Mouse (Mus musculus) kidney, embryonic 16.5 days (tissue): Measurements from ENCODE around the gene Rnh1. TPM values are rescaled to one million over a fixed set of nuclear protein-coding genes. Genes with fewer than 3 reads are reported as not detected.

Experiments
- ATAC-seq: fragments of 200-750 bp; cut with Nextera tagmentation; 2 replicates; pipeline ENCODE4 v1.8.0; 2017; ENCODE audit warnings: moderate TSS enrichment; ENCODE audit not compliant: low FRiP score, low TSS enrichment
- H3K27ac ChIP-seq: fragments of 300-500 bp; sonication (generic); 2 replicates; pipeline ENCODE4 v1.5.1; 2014; ENCODE audit warnings: low read length
- H3K27me3 ChIP-seq: fragments of 300-500 bp; sonication (generic); 2 replicates; pipeline ENCODE4 v1.6.1; 2014; ENCODE audit warnings: low read length, control low read depth, mixed read lengths; ENCODE audit not compliant: insufficient read depth
- H3K36me3 ChIP-seq: fragments of 300-500 bp; sonication (generic); 2 replicates; pipeline ENCODE4 v1.6.1; 2014; ENCODE audit warnings: low read length, control low read depth, mixed read lengths; ENCODE audit not compliant: insufficient read depth
- H3K4me1 ChIP-seq: fragments of 300-500 bp; sonication (generic); 2 replicates; pipeline ENCODE4 v1.6.1; 2014; ENCODE audit warnings: low read length, control low read depth, mixed read lengths; ENCODE audit not compliant: insufficient read depth
- H3K4me2 ChIP-seq: fragments of 300-500 bp; sonication (generic); replicated peaks from 2 replicates; pipeline ENCODE4 v1.6.1; 2014; ENCODE audit warnings: low read depth, low read length
- H3K4me3 ChIP-seq: fragments of 300-500 bp; sonication (generic); 2 replicates; pipeline ENCODE4 v1.5.1; 2014; ENCODE audit warnings: mild to moderate bottlenecking, low read length
- H3K9ac ChIP-seq: fragments of 300-500 bp; sonication (generic); replicated peaks from 2 replicates; pipeline ENCODE4 v1.6.1; 2014; ENCODE audit warnings: low read length
- H3K9me3 ChIP-seq: fragments of 300-500 bp; sonication (generic); 2 replicates; pipeline ENCODE4 v1.6.1; 2016; ENCODE audit warnings: low read length, control low read depth
- WGBS: fragments of 180-500 bp; shearing (Covaris S2); extraction: QIAGEN DNeasy Blood & Tissue Kit; methylation state at CpG from one replicate; pipeline ENCODE4 v1.1.7; 2014; 5-methylcytosine and 5-hydroxymethylcytosine counted together
- polyA plus RNA-seq: library from polyadenylated mRNA; unstranded; fragments of >200 nt; fragmentation: Nextera tagmentation; extraction: Ambion mirVana; gene quantifications from 2 replicates; pipeline ENCODE4 v1.2.1, GENCODE M21; 2015

The Rnh1 gene
- 141 and 155 TPM in 2 replicates for polyA plus RNA-seq

DNA sequence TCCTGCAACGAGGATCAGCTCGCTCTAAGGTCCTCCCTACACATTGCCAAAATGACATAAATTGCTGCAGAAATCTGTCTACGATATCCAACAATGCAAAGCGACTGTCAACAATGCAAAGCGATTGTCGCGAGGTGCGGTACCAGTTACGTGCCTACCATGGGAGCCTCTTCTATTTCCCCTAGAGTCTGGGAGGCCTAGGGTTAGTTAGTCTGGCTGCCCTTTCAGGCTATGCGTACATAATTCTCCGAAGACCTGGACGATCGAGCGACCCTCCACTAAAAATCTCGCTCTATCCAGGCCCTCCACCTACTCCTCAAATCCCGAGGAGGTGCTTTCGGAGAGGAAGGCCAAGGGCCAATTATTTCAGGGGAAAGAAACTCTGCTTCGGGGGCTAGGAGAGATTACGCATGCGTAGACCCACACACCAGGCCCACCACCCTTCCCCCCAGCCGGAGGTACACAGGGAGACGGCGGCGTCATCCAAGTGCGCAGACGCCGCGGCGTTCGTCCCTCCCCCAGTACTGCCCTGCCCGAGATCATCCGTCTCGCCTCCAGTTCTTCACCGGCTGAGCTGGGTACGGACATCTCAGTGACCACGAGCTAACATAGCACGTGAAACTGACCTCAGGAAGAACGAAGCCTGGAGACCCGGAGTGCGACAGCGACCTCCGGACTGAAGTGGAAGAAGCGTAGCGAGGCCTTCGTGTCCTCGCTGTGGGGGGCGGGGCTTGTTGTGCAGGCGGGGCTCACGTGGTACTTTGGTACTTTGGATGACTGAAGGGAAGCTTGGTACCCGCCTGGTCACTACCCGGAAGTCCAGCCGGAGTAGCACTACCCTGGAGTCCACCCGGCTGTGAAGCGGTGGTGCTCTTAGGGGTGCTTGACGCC is at the start of gene Rnh1:
TSS of gene Rnh1 (minus strand) at position 742 of the 891 bp plus-strand sequence.
- Histone ChIP-seq H3K27ac (peak within 1 kb of the TSS; percentile 98), H3K9me3 (no peaks in the 10 kb centered on the region; the same call in 1 of the 2 replicates), H3K4me3 (peak within 1 kb of the TSS; percentile 66), H3K27me3 (no peaks in the 10 kb centered on the region), H3K4me2 (peak within 1 kb of the TSS; percentile 76), H3K4me1 (peaks cover 24% of the 10 kb centered on the region), H3K9ac (peak within 1 kb of the TSS; percentile 82), H3K36me3 (no peaks in the 10 kb centered on the region)
- ATAC-seq, result peak; percentile 95
- WGBS, result 3% methylated on average over 55 of the region's 55 CpGs

DNA sequence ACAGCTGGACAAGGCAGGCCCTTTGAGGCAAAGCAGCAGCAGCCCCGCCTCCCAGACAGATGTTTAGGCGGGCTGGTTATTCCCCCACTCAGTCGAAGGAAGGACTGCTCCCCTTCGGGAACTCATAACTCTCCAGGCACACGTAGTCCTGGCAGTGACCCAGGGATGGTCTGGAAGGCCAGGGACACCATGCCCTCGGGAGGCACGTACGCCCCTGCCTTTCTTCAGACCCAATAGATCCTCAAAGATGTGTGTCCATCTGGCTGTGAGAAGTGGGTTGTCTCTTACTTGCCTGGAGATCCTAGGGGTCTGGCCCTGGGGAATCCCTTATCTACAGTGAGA is 49.4 kb upstream of the Rnh1 start:
- no peak for ATAC-seq
- peak overlapping the region; percentile 51 for H3K4me3 ChIP-seq
- H3K9ac ChIP-seq, result peak overlapping the region; percentile 61
- H3K27ac ChIP-seq, result peak overlapping the region; percentile 93
- no peaks in the 10 kb centered on the region for H3K27me3 ChIP-seq
- H3K4me2 ChIP-seq, result peak overlapping the region; percentile 69
- H3K9me3 ChIP-seq, result no peaks in the 10 kb centered on the region
- H3K4me1 ChIP-seq, result peaks cover 39% of the 10 kb centered on the region
- peaks cover 23% of the 10 kb centered on the region for H3K36me3 ChIP-seq
- WGBS, result 5% methylated on average over 8 of the region's 8 CpGs

DNA sequence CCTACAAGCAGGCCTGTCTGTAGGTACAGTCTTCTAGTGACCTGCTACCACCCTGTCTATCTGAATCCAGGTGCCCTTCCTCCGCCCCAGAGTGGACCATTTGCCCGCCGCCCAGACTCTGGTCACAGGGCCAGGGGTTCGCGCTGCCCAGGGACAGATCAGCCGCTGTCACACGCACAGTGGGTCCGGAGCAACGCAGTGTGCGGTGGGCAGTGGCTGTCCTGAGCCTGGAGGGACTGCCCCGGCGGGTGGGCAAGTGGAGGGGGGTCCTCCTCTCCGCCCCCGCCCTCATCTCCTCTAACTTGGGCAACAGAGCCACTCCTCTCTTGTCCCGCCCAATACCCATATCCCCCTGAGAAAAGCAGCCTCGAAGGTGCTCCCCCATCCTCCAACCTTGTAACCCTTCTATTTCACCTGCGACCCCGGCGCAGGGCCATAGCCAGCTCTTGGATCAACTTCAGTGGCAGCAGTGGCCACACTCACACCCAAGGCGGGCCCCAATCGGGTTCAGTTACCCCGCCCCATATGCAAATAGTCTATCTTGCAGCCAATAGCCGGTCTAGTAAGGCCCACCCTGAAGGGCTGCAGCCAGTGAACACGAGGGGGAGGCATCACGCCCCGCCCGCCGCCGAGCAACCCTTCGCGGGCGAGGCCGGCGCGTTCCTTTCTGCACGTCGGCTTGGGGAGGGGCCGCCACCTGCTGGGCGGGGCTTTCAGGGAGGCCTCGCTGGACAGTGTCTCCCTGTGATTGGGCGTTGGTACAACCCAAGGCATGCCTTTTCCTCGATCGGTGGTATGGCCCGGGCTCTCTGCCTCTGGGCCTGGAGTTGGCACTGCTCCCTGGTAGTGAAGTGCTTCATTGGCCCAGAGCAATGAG is 48.8 kb upstream of the Rnh1 start:
- Histone ChIP-seq H3K27me3 (no peaks in the 10 kb centered on the region), H3K36me3 (peaks cover 23% of the 10 kb centered on the region), H3K4me2 (peak overlapping the region; percentile 69), H3K4me3 (peak overlapping the region; percentile 51), H3K9ac (peak overlapping the region; percentile 70), H3K9me3 (no peaks in the 10 kb centered on the region), H3K27ac (peak overlapping the region; percentile 93), H3K4me1 (peaks cover 45% of the 10 kb centered on the region)
- ATAC-seq, result peak; percentile 98
- WGBS, result 2% methylated on average over 41 of the region's 44 CpGs

DNA sequence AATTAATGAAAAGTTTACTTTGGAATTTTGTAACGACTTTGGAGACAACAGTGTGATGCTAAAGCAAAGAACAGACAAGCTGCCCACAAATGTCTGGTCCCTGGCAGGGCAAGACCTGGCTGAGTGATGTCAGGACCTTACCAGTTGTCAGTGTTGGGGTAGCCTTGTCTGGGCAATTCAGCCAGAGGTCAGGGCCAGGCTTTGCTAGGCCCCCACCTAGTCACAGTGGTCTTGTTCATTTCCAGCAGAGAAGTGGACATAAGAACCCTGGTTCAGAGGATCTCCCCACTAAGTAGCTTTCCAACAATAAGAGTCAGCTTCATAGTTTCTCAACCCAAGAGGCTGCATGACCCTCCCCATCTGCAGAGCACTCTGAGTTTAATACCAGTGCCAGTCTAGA is 47.7 kb upstream of the Rnh1 start:
- H3K27me3 ChIP-seq, result no peaks in the 10 kb centered on the region

DNA sequence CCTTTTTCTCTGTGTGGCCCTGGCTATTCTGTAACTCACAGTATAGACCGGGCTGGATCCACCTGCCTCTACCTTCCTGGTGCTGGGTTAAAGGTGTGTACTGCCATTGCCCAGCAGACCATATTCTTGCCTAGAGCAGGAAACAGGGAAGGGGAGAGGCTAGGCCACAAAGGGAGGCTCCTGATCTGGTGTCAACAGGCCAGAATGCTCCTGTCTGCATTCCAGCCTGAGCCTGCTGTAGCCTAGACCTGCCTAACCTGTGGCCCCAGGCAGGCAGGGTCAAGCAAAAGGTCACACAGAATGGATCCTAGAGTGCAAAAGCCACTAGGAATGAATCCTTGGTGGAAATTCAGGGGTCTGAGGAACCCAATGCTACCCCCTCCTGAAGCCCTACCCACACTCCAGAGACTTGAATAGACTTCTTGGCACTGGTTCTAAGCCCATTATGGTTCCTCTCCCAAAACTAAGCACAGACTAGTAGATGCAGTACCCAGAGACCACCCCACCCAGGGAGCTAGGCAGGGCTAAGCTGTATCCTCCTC is 47.0 kb upstream of the Rnh1 start:
- no peak for ATAC-seq
- Histone ChIP-seq H3K36me3 (peaks cover 23% of the 10 kb centered on the region), H3K9ac (0 out of 2 replicates have a peak overlapping the region, but pooled peaks have one; percentile 34), H3K4me1 (peaks cover 54% of the 10 kb centered on the region), H3K9me3 (no peaks in the 10 kb centered on the region), H3K27ac (no peak overlapping the region), H3K4me2 (no peak overlapping the region), H3K27me3 (no peaks in the 10 kb centered on the region), H3K4me3 (no peak overlapping the region)
- 93% methylated on average over 1 of the region's 1 CpGs for WGBS

More for the DNA sequence above, 47.7 kb upstream of the Rnh1 start:
- WGBS, result 80% methylated on average over 1 of the region's 1 CpGs
- 0 out of 2 replicates have a peak overlapping the region, but pooled peaks have one; percentile 7 for H3K9ac ChIP-seq
- ATAC-seq, result no peak
- H3K36me3 ChIP-seq, result peaks cover 23% of the 10 kb centered on the region
- peaks cover 50% of the 10 kb centered on the region for H3K4me1 ChIP-seq
- no peaks in the 10 kb centered on the region for H3K9me3 ChIP-seq
- peak overlapping the region; percentile 69 for H3K4me2 ChIP-seq
- H3K4me3 ChIP-seq, result no peak overlapping the region
- no peak overlapping the region for H3K27ac ChIP-seq

DNA sequence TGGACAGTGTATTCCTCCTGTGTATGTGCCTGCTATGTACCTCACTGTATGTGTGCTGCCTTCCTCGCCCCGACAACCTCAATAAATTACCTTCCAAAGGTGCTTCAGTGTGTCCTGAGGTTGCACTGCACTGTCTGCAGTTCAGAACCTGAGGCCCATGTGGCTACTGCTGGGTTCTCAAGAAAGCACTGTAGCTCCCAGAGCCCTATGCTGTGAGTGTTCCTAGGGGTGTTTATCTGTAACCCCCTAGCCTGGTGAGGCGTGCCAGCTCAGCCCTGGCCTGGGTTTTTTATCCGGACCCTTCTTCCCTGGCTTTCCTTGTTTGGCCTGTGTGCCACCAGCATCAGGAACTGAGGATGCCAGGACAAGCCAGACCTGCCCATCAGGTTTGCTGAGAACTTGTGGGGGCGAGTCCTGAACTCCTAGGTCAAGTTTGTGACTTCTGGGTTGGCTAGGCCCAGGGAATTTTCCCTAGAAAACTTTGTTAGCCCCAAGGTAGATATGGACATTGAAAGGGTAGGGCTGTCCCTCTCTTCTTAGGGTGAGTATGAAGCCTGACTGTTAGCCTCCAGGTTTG is 46.0 kb upstream of the Rnh1 start:
- Histone ChIP-seq H3K27me3 (no peaks in the 10 kb centered on the region), H3K9ac (peak overlapping the region; percentile 44; the same call in 1 of the 2 replicates), H3K4me1 (peaks cover 61% of the 10 kb centered on the region), H3K36me3 (peaks cover 23% of the 10 kb centered on the region), H3K4me2 (peak overlapping the region; percentile 16; the same call in 1 of the 2 replicates), H3K9me3 (no peaks in the 10 kb centered on the region), H3K27ac (peak overlapping the region; percentile 46; the same call in 1 of the 2 replicates), H3K4me3 (no peak overlapping the region)
- no peak for ATAC-seq
- WGBS, result 79% methylated on average over 5 of the region's 5 CpGs

DNA sequence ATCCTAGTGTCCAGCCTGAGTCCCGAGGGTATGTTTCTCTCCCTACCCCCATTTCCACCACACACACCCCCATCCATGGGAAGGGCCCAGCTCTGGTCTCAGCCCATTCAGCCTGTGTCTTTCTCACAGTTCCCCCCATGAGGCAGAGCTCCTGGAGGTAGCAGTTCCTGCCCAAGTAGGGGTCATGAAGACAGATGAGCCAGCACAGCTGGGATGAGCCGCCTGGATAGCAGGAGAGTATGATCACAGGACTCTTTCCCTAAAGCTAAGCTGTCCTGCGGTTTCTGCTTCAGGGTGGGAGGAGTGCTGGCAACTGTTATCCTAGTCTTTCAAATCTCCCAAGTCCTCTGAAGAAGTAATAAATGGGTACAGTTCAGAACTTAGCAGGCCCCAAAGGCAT is 45.5 kb upstream of the Rnh1 start:
- Histone ChIP-seq H3K27me3 (no peaks in the 10 kb centered on the region), H3K9ac (peak overlapping the region; percentile 44), H3K4me1 (peaks cover 61% of the 10 kb centered on the region), H3K4me3 (no peak overlapping the region), H3K9me3 (no peaks in the 10 kb centered on the region), H3K4me2 (peak overlapping the region; percentile 16; the same call in 1 of the 2 replicates), H3K36me3 (peaks cover 23% of the 10 kb centered on the region), H3K27ac (peak overlapping the region; percentile 46; the same call in 1 of the 2 replicates)
- WGBS, result 71% methylated on average over 3 of the region's 3 CpGs
- ATAC-seq, result no peak

DNA sequence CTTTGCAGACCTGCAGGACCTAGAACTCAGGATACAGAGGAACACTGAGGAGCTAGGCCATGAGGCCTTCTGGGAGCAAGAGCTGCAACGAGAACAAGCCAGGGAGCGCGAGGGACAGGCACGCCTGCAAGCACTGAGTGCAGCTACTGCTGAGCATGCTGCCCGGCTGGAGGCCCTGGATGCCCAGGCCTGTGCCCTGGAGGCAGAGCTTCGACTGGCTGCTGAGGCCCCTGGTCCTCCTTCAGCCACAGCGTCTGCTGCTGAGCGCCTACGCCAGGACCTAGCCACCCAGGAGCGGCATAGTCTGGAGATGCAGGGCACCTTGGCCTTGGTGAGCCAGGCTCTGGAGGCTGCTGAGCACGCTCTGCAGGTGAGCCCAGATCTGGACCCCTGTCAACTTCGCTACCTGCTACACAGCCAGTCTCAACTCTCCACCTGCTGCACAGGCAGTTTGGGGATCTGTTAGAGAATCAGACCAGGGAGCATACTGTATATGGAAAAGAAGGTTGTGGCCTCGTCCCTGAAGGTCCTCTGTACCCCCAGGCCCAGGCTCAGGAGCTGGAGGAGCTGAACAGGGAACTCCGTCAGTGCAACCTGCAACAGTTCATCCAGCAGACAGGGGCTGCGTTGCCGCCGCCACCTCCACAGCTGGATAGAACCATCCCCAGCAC is 44.8 kb upstream of the Rnh1 start:
- H3K27ac ChIP-seq, result peak overlapping the region; percentile 96
- no peak for ATAC-seq
- no peaks in the 10 kb centered on the region for H3K9me3 ChIP-seq
- WGBS, result 87% methylated on average over 17 of the region's 17 CpGs
- peak overlapping the region; percentile 92 for H3K4me2 ChIP-seq
- peak overlapping the region; percentile 77 for H3K4me3 ChIP-seq
- H3K9ac ChIP-seq, result peak overlapping the region; percentile 78
- no peaks in the 10 kb centered on the region for H3K27me3 ChIP-seq
- H3K36me3 ChIP-seq, result peaks cover 23% of the 10 kb centered on the region
- peaks cover 54% of the 10 kb centered on the region for H3K4me1 ChIP-seq

- peak overlapping the region; percentile 77 for H3K4me3 ChIP-seq
- no peak for ATAC-seq
- no peaks in the 10 kb centered on the region for H3K9me3 ChIP-seq
- 80% methylated on average over 11 of the region's 11 CpGs for WGBS
- peak overlapping the region; percentile 78 for H3K9ac ChIP-seq
- H3K36me3 ChIP-seq, result peaks cover 23% of the 10 kb centered on the region
- H3K4me2 ChIP-seq, result peak overlapping the region; percentile 92
- H3K4me1 ChIP-seq, result peaks cover 49% of the 10 kb centered on the region
- H3K27ac ChIP-seq, result peak overlapping the region; percentile 96
- no peaks in the 10 kb centered on the region for H3K27me3 ChIP-seq
Observed at GRCm38 (mm10) chr7:141216894-141217293, 44.2 kb upstream of the Rnh1 start.
